Mouse (Mus musculus) liver, embryonic 14.5 days (tissue): ENCODE results near the gene Gxylt2. TPM values are rescaled to one million over a fixed set of nuclear protein-coding genes. Genes with fewer than 3 reads are reported as not detected.
A peak's percentile ranks its signal among the peaks of the same experiment; 100 is the strongest.

Experiments
- ATAC-seq: fragments of 200-750 bp; cut with Nextera tagmentation; 2 replicates; pipeline ENCODE4 v1.8.0; 2017; ENCODE audit warnings: moderate number of reproducible peaks, mild to moderate bottlenecking, moderate library complexity; ENCODE audit not compliant: insufficient read depth
- DNase-seq, 3 experiments: peaks; one replicate each; pipeline ENCODE4 v3.0.0-alpha.2; 2012 to 2013; ENCODE audit warnings: low read depth in 3 of 3, low spot score in 3 of 3
- H3K27ac ChIP-seq: fragments of 300-500 bp; sonication (generic); 2 replicates; pipeline ENCODE4 v1.5.1; 2014; ENCODE audit warnings: moderate library complexity, mild to moderate bottlenecking, control low read depth, inconsistent platforms
- H3K27me3 ChIP-seq: fragments of 300-500 bp; sonication (generic); 2 replicates; pipeline ENCODE4 v1.6.1; 2014; ENCODE audit warnings: mild to moderate bottlenecking, low read length, moderate library complexity; ENCODE audit not compliant: control insufficient read depth, insufficient read depth
- H3K36me3 ChIP-seq: fragments of 300-500 bp; sonication (generic); replicated peaks from 2 replicates; pipeline ENCODE4 v1.6.1; 2014; ENCODE audit warnings: low read depth; ENCODE audit not compliant: control insufficient read depth, insufficient read depth
- H3K4me1 ChIP-seq, 2 experiments: fragments of 200-500 bp in 1 of 2; fragments of 300-500 bp in 1 of 2; sonication (generic) in 1 of 2; replicated peaks; 2 replicates each; pipeline ENCODE4 v1.6.1; 2012 to 2014; ENCODE audit warnings: antibody characterized with exemption in 1 of 2, inconsistent platforms in 1 of 2, low read length in 1 of 2; ENCODE audit not compliant: control insufficient read depth in 2 of 2, insufficient read depth in 2 of 2
- H3K4me2 ChIP-seq: fragments of 300-500 bp; sonication (generic); 2 replicates; pipeline ENCODE4 v1.6.1; 2014; ENCODE audit warnings: low read depth, mild to moderate bottlenecking, control low read depth, moderate library complexity
- H3K4me3 ChIP-seq, 2 experiments: fragments of 200-500 bp in 1 of 2; fragments of 300-500 bp in 1 of 2; sonication (generic) in 1 of 2; 2 replicates each; pipeline ENCODE4 v1.5.1; 2012 to 2014; ENCODE audit warnings: low read depth in 2 of 2, low read length in 2 of 2, mild to moderate bottlenecking in 2 of 2, control low read depth in 1 of 2, inconsistent platforms in 1 of 2, moderate library complexity in 1 of 2; ENCODE audit not compliant: insufficient read depth in 1 of 2
- H3K9ac ChIP-seq: fragments of 300-500 bp; sonication (generic); replicated peaks from 2 replicates; pipeline ENCODE4 v1.6.1; 2014; ENCODE audit warnings: mild to moderate bottlenecking, control low read depth, moderate library complexity
- H3K9me3 ChIP-seq: fragments of 300-500 bp; sonication (generic); 2 replicates; pipeline ENCODE4 v1.6.1; 2016; ENCODE audit warnings: low read length, mixed read lengths; ENCODE audit not compliant: control insufficient read depth
- CTCF ChIP-seq: IDR thresholded peaks from 2 replicates; pipeline ENCODE4 v1.5.1; 2016; ENCODE audit warnings: antibody characterized with exemption, low read depth, control low read depth
- EP300 ChIP-seq: IDR thresholded peaks from 2 replicates; pipeline ENCODE4 v1.6.1; 2016; ENCODE audit warnings: antibody characterized with exemption, low read depth
- WGBS: fragments of 180-500 bp; shearing (Covaris S2); extraction: QIAGEN DNeasy Blood & Tissue Kit; methylation state at CpG from one replicate; pipeline ENCODE4 v1.1.7; 2014; ENCODE audit not compliant: insufficient replicate concordance; 5-methylcytosine and 5-hydroxymethylcytosine counted together
- polyA plus RNA-seq, 2 experiments: library from polyadenylated mRNA; depleted of rRNA in 1 of 2; stranded (reverse) in 1 of 2; unstranded in 1 of 2; fragments of >200 nt; fragmentation: Nextera tagmentation in 1 of 2; extraction: Ambion mirVana in 1 of 2; gene quantifications; 2 replicates each; pipeline versions ENCODE4 v1.2.1 to v1.2.3; 2012 to 2014

The Gxylt2 gene
- polyA plus RNA-seq, 2 experiments, result 0.04 TPM; not detected in 1

DNA sequence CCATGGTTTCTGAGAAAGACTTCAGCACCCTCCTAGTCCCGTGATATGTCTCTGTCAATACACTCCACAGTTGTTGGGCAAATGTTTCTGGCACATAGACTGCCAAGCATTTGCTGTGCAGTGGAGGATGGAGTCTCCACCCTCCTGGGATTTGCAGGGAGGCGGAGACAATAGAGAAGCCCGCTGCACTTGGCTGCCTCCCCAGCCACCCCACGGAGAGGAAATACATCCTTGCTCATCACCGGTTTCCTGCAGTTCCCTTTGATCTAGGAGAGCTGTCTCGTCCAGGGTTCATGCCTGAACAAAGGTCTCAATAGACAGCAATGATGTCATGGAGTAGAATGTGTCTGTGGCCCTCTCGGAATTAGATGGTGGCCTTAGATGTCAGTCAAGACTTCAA, 4.9 kb downstream of the Gxylt2 start:
- TF ChIP-seq CTCF (no peak), EP300 (no peak)
- H3K27me3 ChIP-seq, result peaks cover 16% of the 10 kb centered on the region
- H3K4me3 ChIP-seq, result no peak overlapping the region
- H3K27ac ChIP-seq, result no peak overlapping the region
- no peak for DNase-seq
- ATAC-seq, result no peak
- H3K4me1 ChIP-seq, result no peaks in the 10 kb centered on the region
- H3K9me3 ChIP-seq, result no peaks in the 10 kb centered on the region
- no peak overlapping the region for H3K9ac ChIP-seq
- H3K36me3 ChIP-seq, result no peaks in the 10 kb centered on the region
- no peak overlapping the region for H3K4me2 ChIP-seq
- 20% methylated on average over 7 of the region's 7 CpGs for WGBS

DNA sequence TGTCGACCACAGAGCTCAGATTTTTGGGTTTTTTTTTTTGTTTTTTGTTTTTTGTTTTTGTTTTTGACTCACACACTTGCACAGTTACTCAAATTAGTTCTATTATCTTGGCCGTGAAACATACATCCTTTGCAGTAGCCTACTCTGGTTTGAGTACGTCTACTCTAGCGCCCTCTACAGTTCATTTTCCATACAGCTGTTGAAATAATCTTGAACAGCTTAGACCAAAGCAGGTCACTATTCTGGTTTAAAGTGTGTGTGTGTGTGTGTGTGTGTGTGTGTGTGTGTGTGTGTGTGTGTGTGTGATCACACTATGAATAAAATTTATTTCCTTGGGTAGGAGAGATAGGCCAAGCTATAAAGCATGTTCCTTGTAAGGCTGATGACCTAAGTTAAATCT, 5.6 kb downstream of the Gxylt2 start:
- Histone ChIP-seq H3K27ac (no peak overlapping the region), H3K27me3 (peaks cover 9% of the 10 kb centered on the region), H3K36me3 (no peaks in the 10 kb centered on the region), H3K4me1 (no peaks in the 10 kb centered on the region), H3K4me2 (no peak overlapping the region), H3K9ac (no peak overlapping the region), H3K9me3 (no peaks in the 10 kb centered on the region), H3K4me3 (no peak overlapping the region)
- ATAC-seq (no peak), DNase-seq (no peak)
- TF ChIP-seq CTCF, result peak; percentile 38; the same call in 1 of the 2 replicates
- no peak for TF ChIP-seq EP300
- WGBS, result 14% methylated on average over 4 of the region's 4 CpGs

DNA sequence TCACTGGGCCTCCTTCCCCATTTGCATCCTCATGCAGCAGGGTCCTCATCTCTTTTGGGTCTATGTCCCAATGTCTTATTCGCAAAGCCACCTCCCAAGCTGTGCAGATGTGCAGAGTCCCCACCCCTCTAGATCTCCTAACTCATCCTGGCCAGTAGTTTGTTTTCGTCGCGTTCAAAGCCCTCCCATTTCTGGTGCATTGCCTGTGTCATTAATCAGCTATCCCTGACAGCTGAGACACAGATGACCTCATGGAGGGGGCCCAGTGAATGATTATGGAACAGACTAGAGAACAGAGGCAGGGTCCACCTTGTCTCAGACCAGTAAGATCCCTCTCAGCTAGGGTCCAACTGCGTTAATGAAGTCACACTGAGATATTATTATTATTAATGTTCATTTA, 6.3 kb downstream of the Gxylt2 start:
- Histone ChIP-seq H3K4me1 (no peaks in the 10 kb centered on the region), H3K4me2 (no peak overlapping the region), H3K27ac (no peak overlapping the region), H3K4me3 (no peak overlapping the region), H3K36me3 (no peaks in the 10 kb centered on the region), H3K9me3 (no peaks in the 10 kb centered on the region), H3K27me3 (peaks cover 2% of the 10 kb centered on the region; the same call in 1 of the 2 replicates), H3K9ac (no peak overlapping the region)
- no peak for TF ChIP-seq EP300
- TF ChIP-seq CTCF, result no peak
- ATAC-seq (no peak), DNase-seq (no peak)
- 62% methylated on average over 5 of the region's 5 CpGs for WGBS

DNA sequence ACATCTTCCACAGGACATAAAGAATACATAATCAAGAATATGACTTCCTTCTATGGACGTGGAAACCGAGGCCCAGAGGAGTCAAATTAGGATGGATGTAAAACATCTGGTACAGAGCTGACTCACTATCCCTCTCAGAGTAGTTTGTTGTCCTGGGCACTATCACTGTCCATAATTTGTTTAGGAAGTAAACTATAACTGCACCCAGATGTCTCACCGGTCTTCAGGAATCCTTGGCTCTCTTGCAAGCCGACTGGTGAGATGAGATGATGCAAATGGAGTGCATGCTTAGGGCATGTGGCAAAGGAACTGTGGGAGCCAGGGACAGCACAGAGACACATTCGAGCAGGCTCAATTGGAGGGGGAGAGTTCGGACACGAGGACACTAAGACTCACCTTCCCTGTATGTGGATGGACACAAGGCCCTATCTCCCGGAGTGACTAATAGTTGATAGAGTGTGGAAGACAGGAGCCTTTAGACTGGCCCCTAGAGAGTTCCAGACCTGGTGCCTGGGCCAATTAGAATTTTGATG, 10.8 kb downstream of the Gxylt2 start:
- H3K4me3 ChIP-seq, result no peak overlapping the region
- no peaks in the 10 kb centered on the region for H3K36me3 ChIP-seq
- WGBS, result 64% methylated on average over 8 of the region's 8 CpGs
- H3K27ac ChIP-seq, result no peak overlapping the region
- DNase-seq (no peak), ATAC-seq (no peak)
- H3K9ac ChIP-seq, result no peak overlapping the region
- no peaks in the 10 kb centered on the region for H3K9me3 ChIP-seq
- no peak overlapping the region for H3K4me2 ChIP-seq
- no peak for TF ChIP-seq CTCF
- TF ChIP-seq EP300, result no peak
- 0 out of 4 replicates have a peak, but pooled peaks cover 0 to 1% of the 10 kb centered on the region in 2 experiments for H3K4me1 ChIP-seq
- no peaks in the 10 kb centered on the region for H3K27me3 ChIP-seq

DNA sequence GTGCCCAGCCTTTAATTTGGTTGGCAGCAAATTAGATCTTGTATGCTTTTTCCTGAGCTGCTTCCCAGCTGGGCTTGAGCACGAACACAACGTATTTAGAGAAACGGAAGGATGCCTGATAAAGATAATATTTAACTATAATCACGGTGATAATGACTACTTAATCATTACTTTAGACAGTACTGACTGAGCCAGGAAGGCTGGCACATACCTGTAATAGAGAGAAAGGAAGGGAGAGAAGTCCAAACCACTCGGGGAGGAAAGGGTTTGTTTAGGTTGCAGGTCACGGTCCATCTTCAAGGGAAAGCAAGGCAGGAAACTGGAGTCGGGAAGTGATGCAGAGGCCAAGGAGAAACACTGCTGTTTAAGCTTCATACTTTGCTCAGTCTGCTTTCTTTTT, 11.6 kb downstream of the Gxylt2 start:
- no peak for ATAC-seq
- no peak for TF ChIP-seq EP300
- no peak for TF ChIP-seq CTCF
- Histone ChIP-seq H3K36me3 (no peaks in the 10 kb centered on the region), H3K27ac (no peak overlapping the region), H3K27me3 (no peaks in the 10 kb centered on the region), H3K4me3 (no peak overlapping the region), H3K9ac (no peak overlapping the region), H3K9me3 (no peaks in the 10 kb centered on the region), H3K4me2 (no peak overlapping the region), H3K4me1 (0 out of 4 replicates have a peak, but pooled peaks cover 0 to 1% of the 10 kb centered on the region in 2 experiments)
- 54% methylated on average over 7 of the region's 7 CpGs for WGBS
- DNase-seq, result no peak
